Mouse (Mus musculus) right cerebral cortex, postnatal 10 days (tissue): ENCODE results near the gene Olfr340.
"Not testable (repeated sequence)": the region's sequence is repeated elsewhere in the genome, so short reads cannot be mapped to it uniquely, and the experiment has no call there.

ENCODE experiments used
- DNase-seq, 2 experiments: peaks; one replicate each; pipeline ENCODE4 v3.0.0; 2021; ENCODE audit warnings: low spot score in 2 of 2

Gene Olfr340

DNA sequence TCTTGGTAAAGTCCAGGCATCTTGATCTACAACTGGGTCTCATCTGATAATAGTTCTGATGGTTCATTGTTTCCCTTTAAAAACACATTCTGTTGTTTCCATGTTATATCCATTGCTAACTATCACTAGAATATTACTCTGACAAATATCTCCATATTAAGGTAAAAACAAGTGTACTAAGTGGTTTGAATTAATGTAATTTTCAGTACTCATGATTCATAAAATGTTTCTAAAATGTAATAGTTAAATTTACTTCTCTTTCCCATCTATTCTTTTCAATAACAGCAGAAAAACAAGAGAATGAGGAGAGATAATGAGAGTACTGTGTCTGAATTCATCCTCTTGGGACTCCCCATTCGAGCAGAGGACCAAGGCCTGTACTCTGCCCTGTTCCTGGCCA lies at the start of gene Olfr340:
TSS of gene Olfr340 (plus strand) at position 301 of the 400 bp plus-strand sequence.
- DNase-seq = no peak

DNA sequence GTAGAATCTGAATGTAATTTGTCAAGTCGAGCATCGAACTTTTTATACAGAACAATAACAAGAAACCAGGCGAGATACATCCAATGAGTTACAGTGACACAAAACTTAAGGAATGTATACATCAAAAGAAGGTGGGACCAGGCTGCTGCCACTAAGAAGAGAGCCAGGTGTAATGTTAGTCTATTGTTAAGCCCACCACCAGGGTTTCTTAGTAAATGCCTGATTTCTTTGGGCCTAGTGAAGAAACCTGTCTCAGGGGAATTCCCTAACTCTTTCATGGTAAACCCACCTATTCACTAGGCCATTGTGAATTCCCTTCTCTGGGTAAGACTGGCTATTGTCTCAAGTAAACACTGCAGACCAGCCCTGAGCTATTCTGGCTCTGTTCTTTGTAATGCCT lies 37.2 kb upstream of the Olfr340 start:
- not testable (repeated sequence) for DNase-seq

DNA sequence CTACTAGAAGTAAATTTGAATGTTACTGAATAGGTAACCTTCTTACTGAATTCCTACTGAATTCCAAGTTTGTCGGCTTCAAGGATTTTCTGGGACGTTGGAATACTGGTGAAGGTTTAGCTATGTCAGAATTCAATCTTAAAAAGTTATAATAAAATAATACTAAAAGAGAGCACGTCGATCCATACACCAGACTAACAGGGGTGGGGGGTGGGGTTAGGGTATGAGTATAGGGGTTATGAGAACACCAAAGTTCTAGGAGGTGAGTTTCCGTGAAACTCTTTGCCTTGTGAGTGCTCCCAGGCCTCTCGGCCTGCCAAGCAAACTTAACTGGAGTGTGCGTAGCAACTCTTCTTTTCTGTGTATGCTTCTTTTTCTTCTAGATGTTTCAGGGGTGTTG lies 36.8 kb upstream of the Olfr340 start:
- not testable (repeated sequence) for DNase-seq

DNA sequence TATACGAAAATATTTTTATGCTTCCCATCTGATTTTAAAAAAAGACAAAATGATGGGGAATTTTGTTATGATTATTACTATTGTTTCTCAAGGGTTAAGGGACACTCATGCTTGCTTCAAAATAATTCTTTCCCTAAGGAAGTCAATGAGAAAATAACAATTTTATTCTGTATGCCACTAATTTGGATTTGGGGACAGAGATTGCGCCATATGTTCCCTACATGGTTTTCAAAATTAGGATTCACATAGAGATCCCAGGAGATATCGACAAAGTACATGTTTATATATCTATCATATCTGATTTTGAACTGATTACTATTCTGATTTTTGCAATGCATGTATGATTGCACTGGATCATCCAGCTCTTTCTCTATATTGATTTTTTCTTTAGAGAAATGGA lies 33.7 kb upstream of the Olfr340 start, which contains the start of gene Olfr339:
TSS of gene Olfr339 (plus strand) at position 301 of the 400 bp plus-strand sequence.
- no peak for DNase-seq

DNA sequence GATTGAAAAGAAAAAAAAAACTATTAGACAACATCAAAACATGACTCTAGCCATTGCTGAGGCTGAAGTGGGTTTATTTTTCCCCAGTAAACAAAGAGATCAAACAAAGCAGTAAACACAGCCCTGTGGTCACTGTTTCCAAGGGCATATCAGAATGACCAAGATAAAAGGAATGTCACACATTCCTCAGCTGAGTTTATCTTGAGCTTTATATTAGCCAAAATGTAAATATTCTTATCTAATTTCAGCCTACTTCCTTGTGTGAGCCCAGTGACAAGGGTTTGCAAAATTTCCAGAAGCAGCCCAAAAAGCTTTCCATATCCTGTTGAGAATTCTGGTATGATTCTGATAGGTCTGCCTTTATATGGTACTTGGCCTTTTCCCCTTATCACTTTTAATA lies 21.2 kb downstream of the Olfr340 start:
- DNase-seq = no peak

DNA sequence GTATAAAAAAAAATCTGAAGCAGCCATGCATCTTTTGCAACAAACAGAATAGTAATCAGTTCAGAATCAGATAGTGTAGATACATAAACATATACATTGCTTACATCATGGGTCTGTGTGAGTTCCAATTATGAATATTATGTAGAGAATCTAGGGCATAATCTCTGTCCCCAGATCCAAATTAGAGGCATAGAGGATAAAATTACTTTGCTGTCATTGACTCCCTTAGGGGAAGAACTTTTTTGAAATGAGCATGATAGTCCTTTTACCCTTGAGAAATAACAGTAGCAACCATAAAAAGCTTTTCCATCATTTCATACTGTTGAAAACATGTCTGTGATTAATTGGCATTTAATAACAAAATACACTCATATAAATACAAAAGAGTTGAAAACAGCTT lies 30.0 kb downstream of the Olfr340 start, which contains the start of gene Olfr341:
TSS of gene Olfr341 (minus strand) at position 101 of the 400 bp plus-strand sequence.
- DNase-seq = no peak
